22 mouse cellular contexts compared by ENCODE assay signal in genomic region chr12:32086874-32087273, GRCm38 (mm10). TPM values are rescaled to one million over a fixed set of nuclear protein-coding genes. Genes with fewer than 3 reads are reported as not detected.
DNase-seq lines count a peak whose midpoint lies in the region; ATAC-seq and TF ChIP-seq lines count a peak whose summit lies in the region.
"Had no signal": no experiment of that assay in that cellular context is flagged by ENCODE, and none has a peak within 500 bp of the region (broad histone marks: within the 10 kb centered on the region; RNA-seq: fewer than 3 reads in every experiment).

No protein-coding gene starts in this region.

- no peak overlapping the region for H3K4me2 ChIP-seq in forebrain, postnatal 0 days (ENCODE audit: low read depth)
- H3K4me2 ChIP-seq in forebrain, embryonic 13.5 days: no peak overlapping the region
- peak overlapping the region; percentile 27; the same call in 1 of the 2 replicates for H3K4me2 ChIP-seq in CH12.LX (ENCODE audit: insufficient read depth, low read depth, poor library complexity, severe bottlenecking)
- H3K4me2 ChIP-seq in liver, embryonic 12.5 days: no peak overlapping the region
- H3K4me2 ChIP-seq in liver, embryonic 16.5 days (ENCODE audit: low read depth, low read length): no peak overlapping the region
- H3K4me2 ChIP-seq in neural tube, embryonic 15.5 days: no peak overlapping the region
- H3K4me2 ChIP-seq: embryonic facial prominence, embryonic 15.5 days; forebrain, embryonic 12.5 days; heart, embryonic 12.5 days; hindbrain, embryonic 15.5 days had no signal

- H3K36me3 ChIP-seq in forebrain, postnatal 0 days (ENCODE audit: insufficient read depth): no peaks in the 10 kb centered on the region
- no peaks in the 10 kb centered on the region for H3K36me3 ChIP-seq in forebrain, embryonic 13.5 days (ENCODE audit: poor library complexity, severe bottlenecking)
- H3K36me3 ChIP-seq in CH12.LX (replicated peaks in 1 of 2; ENCODE audit: control insufficient read depth in 1 of 2, insufficient read depth in 1 of 2, low read length in 1 of 2): no peaks in the 10 kb centered on the region
- peaks cover 19% of the 10 kb centered on the region for H3K36me3 ChIP-seq in liver, embryonic 12.5 days
- no peaks in the 10 kb centered on the region for H3K36me3 ChIP-seq in liver, embryonic 16.5 days (ENCODE audit: control insufficient read depth, insufficient read depth)
- no peaks in the 10 kb centered on the region for H3K36me3 ChIP-seq in neural tube, embryonic 15.5 days
- H3K36me3 ChIP-seq: embryonic facial prominence, embryonic 15.5 days; forebrain, embryonic 12.5 days; heart, embryonic 12.5 days; hindbrain, embryonic 15.5 days had no signal

- 0 out of 2 replicates have a peak, but pooled peaks cover 4% of the 10 kb centered on the region for H3K9me3 ChIP-seq in forebrain, postnatal 0 days (ENCODE audit: low read length)
- H3K9me3 ChIP-seq in forebrain, embryonic 13.5 days (replicated peaks): peaks cover 6% of the 10 kb centered on the region; the same call in 1 of the 2 replicates
- H3K9me3 ChIP-seq in CH12.LX (replicated peaks; ENCODE audit: low read length): peaks cover 12% of the 10 kb centered on the region
- peaks cover 21% of the 10 kb centered on the region for H3K9me3 ChIP-seq in liver, embryonic 12.5 days (replicated peaks)
- peaks cover 3% of the 10 kb centered on the region; the same call in 1 of the 2 replicates for H3K9me3 ChIP-seq in liver, embryonic 16.5 days (replicated peaks; ENCODE audit: control insufficient read depth, low read length)
- no peaks in the 10 kb centered on the region; the same call in 1 of the 2 replicates for H3K9me3 ChIP-seq in neural tube, embryonic 15.5 days (replicated peaks)
- H3K9me3 ChIP-seq: embryonic facial prominence, embryonic 15.5 days; hindbrain, embryonic 15.5 days had no signal

- DNase-seq in forebrain, postnatal 0 days: no peak
- no peak for DNase-seq in CH12.LX (ENCODE audit: extremely low read depth)
- no peak for DNase-seq in adrenal gland, adult 18-20 months (ENCODE audit: low spot score in 2 of 2)
- DNase-seq in retina, postnatal 1 day: no peak
- DNase-seq: adrenal gland, adult 2 months; adrenal gland, postnatal 25 days; cerebellum, adult 18-20 months; cerebellum, postnatal 14 days; embryo, embryonic 11 days; gastrocnemius, adult 2 months; gastrocnemius, postnatal 25 days had no signal

- TF ChIP-seq RAD21 in CH12.LX (IDR thresholded peaks at IDR 0.05; ENCODE audit: low read depth, low read length): no peak

- no peak for TF ChIP-seq POLR2A in CH12.LX (IDR thresholded peaks at IDR 0.05; ENCODE audit: low read depth, low read length)

- H3K4me1 ChIP-seq in forebrain, postnatal 0 days (ENCODE audit: insufficient read depth): no peaks in the 10 kb centered on the region
- no peaks in the 10 kb centered on the region for H3K4me1 ChIP-seq in forebrain, embryonic 13.5 days
- peaks cover 4 to 31% of the 10 kb centered on the region in 2 experiments; a peak in 2 of 4 replicates for H3K4me1 ChIP-seq in CH12.LX (ENCODE audit: control insufficient read depth in 1 of 2, insufficient read depth in 2 of 2)
- H3K4me1 ChIP-seq in liver, embryonic 12.5 days: peaks cover 46% of the 10 kb centered on the region
- H3K4me1 ChIP-seq in liver, embryonic 16.5 days (ENCODE audit: control insufficient read depth, low read depth, low read length): peaks cover 26% of the 10 kb centered on the region
- 0 out of 2 replicates have a peak, but pooled peaks cover 3% of the 10 kb centered on the region for H3K4me1 ChIP-seq in neural tube, embryonic 15.5 days
- H3K4me1 ChIP-seq: embryonic facial prominence, embryonic 15.5 days; forebrain, embryonic 12.5 days; heart, embryonic 12.5 days; hindbrain, embryonic 15.5 days had no signal

- no peak for TF ChIP-seq EP300 in CH12.LX (IDR thresholded peaks at IDR 0.05; ENCODE audit: low read length)

- TF ChIP-seq CTCF in forebrain, postnatal 0 days (IDR thresholded peaks at IDR 0.05; ENCODE audit: low read depth): no peak
- TF ChIP-seq CTCF in CH12.LX (conservative IDR thresholded peaks at IDR 0.05 in 1 of 2, IDR thresholded peaks at IDR 0.05 in 1 of 2; ENCODE audit: low read depth in 2 of 2, low read length in 2 of 2): no peak

- H3K79me2 ChIP-seq in CH12.LX (replicated peaks; ENCODE audit: control insufficient read depth, extremely low read depth, insufficient read depth, poor library complexity, severe bottlenecking): no peaks in the 10 kb centered on the region

- ATAC-seq in forebrain, postnatal 0 days: peak; percentile 48; the same call in 1 of the 2 replicates
- ATAC-seq in forebrain, embryonic 13.5 days: no peak
- peak; percentile 54; the same call in 1 of the 2 replicates for ATAC-seq in liver, embryonic 12.5 days
- peak; percentile 72 for ATAC-seq in liver, embryonic 16.5 days (ENCODE audit: low read depth)
- ATAC-seq in neural tube, embryonic 15.5 days (ENCODE audit: low FRiP score): no peak
- ATAC-seq: activated CD4-positive, CD25-positive, alpha-beta regulatory T cell, adult 4 months; CD4-positive, CD25-positive, alpha-beta regulatory T cell, adult 4 months; Patski had no signal

- WGBS in forebrain, postnatal 0 days: 78% methylated on average over 3 of the region's 3 CpGs
- 93% methylated on average over 3 of the region's 3 CpGs for WGBS in forebrain, embryonic 13.5 days
- 66% methylated on average over 3 of the region's 3 CpGs for WGBS in liver, embryonic 12.5 days (ENCODE audit: insufficient replicate concordance)
- 55% methylated on average over 3 of the region's 3 CpGs for WGBS in liver, embryonic 16.5 days (ENCODE audit: insufficient replicate concordance)
- 80% methylated on average over 3 of the region's 3 CpGs for WGBS in neural tube, embryonic 15.5 days

- no peak overlapping the region for H3K9ac ChIP-seq in forebrain, postnatal 0 days
- no peak overlapping the region for H3K9ac ChIP-seq in forebrain, embryonic 13.5 days
- H3K9ac ChIP-seq in CH12.LX (ENCODE audit: insufficient read depth, low read depth): no peak overlapping the region
- H3K9ac ChIP-seq in liver, embryonic 12.5 days: no peak overlapping the region
- H3K9ac ChIP-seq in liver, embryonic 16.5 days (ENCODE audit: low read depth, low read length): no peak overlapping the region
- no peak overlapping the region for H3K9ac ChIP-seq in neural tube, embryonic 15.5 days (replicated peaks)
- H3K9ac ChIP-seq: embryonic facial prominence, embryonic 15.5 days; forebrain, embryonic 12.5 days; heart, embryonic 12.5 days; hindbrain, embryonic 15.5 days had no signal

- in situ Hi-C loops in CH12.LX (cut with MboI; ENCODE audit: low pct_ligation_motif_present, low pct_unique_long_range_greater_than_20kb, low sequenced_read_pairs): no loop called here

- H3K27me3 ChIP-seq in forebrain, postnatal 0 days (ENCODE audit: insufficient read depth, low read length): no peaks in the 10 kb centered on the region
- no peaks in the 10 kb centered on the region for H3K27me3 ChIP-seq in forebrain, embryonic 13.5 days
- no peaks in the 10 kb centered on the region for H3K27me3 ChIP-seq in CH12.LX (replicated peaks)
- no peaks in the 10 kb centered on the region for H3K27me3 ChIP-seq in liver, embryonic 12.5 days (replicated peaks)
- H3K27me3 ChIP-seq in liver, embryonic 16.5 days (ENCODE audit: control insufficient read depth, insufficient read depth, low read depth, low read length): no peaks in the 10 kb centered on the region
- H3K27me3 ChIP-seq in neural tube, embryonic 15.5 days (replicated peaks): no peaks in the 10 kb centered on the region
- H3K27me3 ChIP-seq: embryonic facial prominence, embryonic 15.5 days; forebrain, embryonic 12.5 days; heart, embryonic 12.5 days; hindbrain, embryonic 15.5 days; Patski had no signal

- dilution Hi-C loops in CH12.LX (cut with MboI; ENCODE audit: extremely low pct_ligation_motif_present, extremely low pct_unique_long_range_greater_than_20kb, low sequenced_read_pairs): no loop called here

- H3K27ac ChIP-seq in forebrain, postnatal 0 days (ENCODE audit: low read depth, low read length): no peak overlapping the region
- no peak overlapping the region for H3K27ac ChIP-seq in forebrain, embryonic 13.5 days
- H3K27ac ChIP-seq in CH12.LX (ENCODE audit: insufficient read depth, low read depth): no peak overlapping the region
- peak overlapping the region; percentile 24; the same call in 1 of the 2 replicates for H3K27ac ChIP-seq in liver, embryonic 12.5 days
- no peak overlapping the region for H3K27ac ChIP-seq in liver, embryonic 16.5 days (ENCODE audit: low read length)
- H3K27ac ChIP-seq in neural tube, embryonic 15.5 days (replicated peaks): no peak overlapping the region
- H3K27ac ChIP-seq: embryonic facial prominence, embryonic 15.5 days; forebrain, embryonic 12.5 days; gastrocnemius, adult 2 months; hindbrain, embryonic 15.5 days had no signal

- H3K4me3 ChIP-seq in forebrain, postnatal 0 days (ENCODE audit: low read depth, low read length): no peak overlapping the region
- no peak overlapping the region for H3K4me3 ChIP-seq in forebrain, embryonic 13.5 days
- H3K4me3 ChIP-seq in CH12.LX (replicated peaks in 1 of 3; ENCODE audit: low read depth in 2 of 3, low read length in 2 of 3, poor library complexity in 1 of 3): no peak overlapping the region
- no peak overlapping the region for H3K4me3 ChIP-seq in liver, embryonic 12.5 days
- H3K4me3 ChIP-seq in liver, embryonic 16.5 days (ENCODE audit: low read depth, low read length): no peak overlapping the region
- H3K4me3 ChIP-seq in neural tube, embryonic 15.5 days (replicated peaks): no peak overlapping the region
- H3K4me3 ChIP-seq: embryonic facial prominence, embryonic 15.5 days; forebrain, embryonic 12.5 days; gastrocnemius, adult 2 months; heart, embryonic 12.5 days; hindbrain, embryonic 15.5 days had no signal

TF ChIP-seq in CH12.LX, 34 proteins besides CTCF, POLR2A, EP300 and RAD21:
- no peak for TF ChIP-seq CHD1 (IDR thresholded peaks at IDR 0.05; ENCODE audit: low read depth, low read length)
- TF ChIP-seq HCFC1 (IDR thresholded peaks at IDR 0.05; ENCODE audit: low read depth, low read length): no peak
- no peak for TF ChIP-seq MAFK (IDR thresholded peaks at IDR 0.05; ENCODE audit: insufficient replicate concordance, low read length)
- no peak for TF ChIP-seq ZMIZ1 (IDR thresholded peaks at IDR 0.05; ENCODE audit: low read depth, low read length)
- no peak for TF ChIP-seq E2F4 (IDR thresholded peaks at IDR 0.05; ENCODE audit: insufficient replicate concordance, low read depth, low read length)

RNA-seq across cellular contexts. Expression of gene Prkar2b, which starts 25.8 kb away (rescaled TPM):
- total RNA-seq in forebrain, postnatal 0 days (2014; rRNA removed): 215 and 218 TPM in 2 replicates
- 118 and 129 TPM in 2 replicates for polyA plus RNA-seq in forebrain, postnatal 0 days (2015; fragmentation: Nextera tagmentation; extraction: Ambion mirVana)
- polyA plus RNA-seq in forebrain, embryonic 13.5 days (2015; fragmentation: Nextera tagmentation; extraction: Ambion mirVana): 65.4 and 70.5 TPM in 2 replicates
- total RNA-seq in CH12.LX (2012; rRNA removed): 2.4 and 2.5 TPM in 2 replicates
- 6.1 and 6.3 TPM in 2 replicates for total RNA-seq in CH12.LX (2014; rRNA removed)
- polyA plus RNA-seq in CH12.LX (2012; ENCODE audit: insufficient read length, low read depth): 2.9 and 4.9 TPM in 2 replicates
- 137 and 141 TPM in 2 replicates for polyA plus RNA-seq in liver, embryonic 12.5 days (2016; fragmentation: Nextera tagmentation; extraction: Ambion mirVana)
- polyA plus RNA-seq in liver, embryonic 16.5 days (2015; fragmentation: Nextera tagmentation; extraction: Ambion mirVana): 51.1 and 53.8 TPM in 2 replicates
- total RNA-seq in adrenal gland, adult 18-20 months (2021): 100 to 1,000 TPM; 364 to 573 TPM
- 99.0 and 123 TPM in 2 replicates for polyA plus RNA-seq in neural tube, embryonic 15.5 days (2015; fragmentation: Nextera tagmentation; extraction: Ambion mirVana)

Comparison
In these comparisons a context has a peak if more than half of its experiments do, and no peak if none do; other contexts are left out.
1. ATAC-seq: peak in forebrain, postnatal 0 days (single experiment), liver, embryonic 12.5 days (single experiment) and liver, embryonic 16.5 days (single experiment); none in forebrain, embryonic 13.5 days (single experiment) and neural tube, embryonic 15.5 days (single experiment).